Mouse (Mus musculus) midbrain, embryonic 11.5 days (tissue): Measurements from ENCODE around the gene Mill2. TPM values are rescaled to one million over a fixed set of nuclear protein-coding genes. Genes with fewer than 3 reads are reported as not detected.

ENCODE experiments used
- ATAC-seq: fragments of 200-750 bp; cut with Nextera tagmentation; 2 replicates; pipeline ENCODE4 v1.8.0; 2017; ENCODE audit warnings: moderate TSS enrichment, moderate library complexity; ENCODE audit not compliant: low FRiP score
- DNase-seq: peaks from one replicate; pipeline ENCODE4 v3.0.0; 2015; ENCODE audit warnings: low spot score; ENCODE audit errors: missing footprints
- H3K27ac ChIP-seq: fragments of 300-500 bp; sonication (generic); 2 replicates; pipeline ENCODE4 v1.5.1; 2014; ENCODE audit warnings: low read depth, low read length
- H3K27me3 ChIP-seq: fragments of 300-500 bp; sonication (generic); 2 replicates; pipeline ENCODE4 v1.6.1; 2014; ENCODE audit warnings: mild to moderate bottlenecking, low read length, moderate library complexity, mixed read lengths; ENCODE audit not compliant: control insufficient read depth, insufficient read depth
- H3K36me3 ChIP-seq: fragments of 300-500 bp; sonication (generic); 2 replicates; pipeline ENCODE4 v1.6.1; 2014; ENCODE audit warnings: mild to moderate bottlenecking, low read length, moderate library complexity, mixed read lengths; ENCODE audit not compliant: control insufficient read depth, insufficient read depth
- H3K4me1 ChIP-seq: fragments of 300-500 bp; sonication (generic); 2 replicates; pipeline ENCODE4 v1.6.1; 2014; ENCODE audit warnings: low read length; ENCODE audit not compliant: control insufficient read depth, insufficient read depth
- H3K4me2 ChIP-seq: fragments of 300-500 bp; sonication (generic); 2 replicates; pipeline ENCODE4 v1.6.1; 2014; ENCODE audit warnings: mild to moderate bottlenecking, moderate library complexity
- H3K4me3 ChIP-seq: fragments of 300-500 bp; sonication (generic); 2 replicates; pipeline ENCODE4 v1.5.1; 2014; ENCODE audit warnings: low read depth, low read length
- H3K9ac ChIP-seq: fragments of 300-500 bp; sonication (generic); 2 replicates; pipeline ENCODE4 v1.6.1; 2014; ENCODE audit warnings: low read length
- H3K9me3 ChIP-seq: fragments of 300-500 bp; sonication (generic); 2 replicates; pipeline ENCODE4 v1.6.1; 2016; ENCODE audit warnings: low read length; ENCODE audit not compliant: control insufficient read depth
- WGBS: fragments of 180-500 bp; shearing (Covaris S2); extraction: QIAGEN DNeasy Blood & Tissue Kit; methylation state at CpG from one replicate; pipeline ENCODE4 v1.1.7; 2014; 5-methylcytosine and 5-hydroxymethylcytosine counted together
- polyA plus RNA-seq: library from polyadenylated mRNA; unstranded; fragments of >200 nt; fragmentation: Nextera tagmentation; extraction: Ambion mirVana; gene quantifications from 2 replicates; pipeline ENCODE4 v1.2.1, GENCODE M21; 2014

Gene Mill2
- polyA plus RNA-seq, 1 experiment from 2014 or later = 0.20 TPM

DNA sequence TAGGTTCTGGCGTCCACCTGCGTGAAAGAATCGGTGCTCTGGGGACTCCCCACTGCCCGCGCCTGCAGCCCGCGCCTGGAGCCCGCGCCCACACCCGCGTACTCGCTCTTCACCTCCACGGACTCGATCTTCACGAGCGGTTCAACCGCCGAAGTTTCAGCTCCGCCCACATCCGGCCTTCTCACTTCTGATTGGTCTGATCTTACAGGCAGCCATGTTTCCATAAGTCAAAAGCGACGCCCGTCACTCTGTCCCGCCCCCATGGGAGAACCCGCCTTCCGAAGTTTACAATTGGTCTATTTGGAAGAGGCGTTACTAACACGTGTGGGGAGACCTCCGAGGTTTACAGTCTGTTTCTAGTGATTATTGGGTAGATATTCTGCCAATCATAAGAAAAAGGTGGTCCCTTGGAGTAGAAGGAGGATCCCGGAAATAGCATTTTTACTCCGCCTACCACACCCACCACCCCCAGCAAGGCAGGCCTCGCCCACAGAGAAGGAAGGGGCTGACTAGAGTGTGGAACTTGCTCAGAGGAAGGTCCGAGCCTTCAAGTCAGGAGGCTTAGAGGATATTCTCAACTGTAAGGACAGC is 70.6 kb downstream of the Mill2 start, which contains the start of gene Ccdc61:
Gene Ccdc61 (minus strand): TSS at position 175 of the 591 bp plus-strand sequence.
- H3K9ac ChIP-seq = peak within 1 kb of the TSS; percentile 69
- peaks cover 16% of the 10 kb centered on the region for H3K4me1 ChIP-seq
- peak within 1 kb of the TSS; percentile 77 for H3K4me3 ChIP-seq
- under 1% methylated on average over 33 of the region's 33 CpGs for WGBS
- peak; percentile 99 for ATAC-seq
- H3K27me3 ChIP-seq = no peaks in the 10 kb centered on the region
- no peaks in the 10 kb centered on the region for H3K36me3 ChIP-seq
- H3K9me3 ChIP-seq = no peaks in the 10 kb centered on the region
- peak within 1 kb of the TSS; percentile 67 for H3K4me2 ChIP-seq
- no peak within 1 kb of the TSS for H3K27ac ChIP-seq
- DNase-seq = peak; percentile 100

Other genes starting within 250 kb of the Mill2 start
- gene Psg23, start 223.5 kb upstream of the Mill2 start, polyA plus RNA-seq = not detected in 2 replicates
- not detected in 2 replicates for gene Psg21, start 183.2 kb upstream of the Mill2 start, polyA plus RNA-seq
- gene Psg20, start 153.8 kb upstream of the Mill2 start, polyA plus RNA-seq = not detected in 2 replicates
- gene Psg22, start 121.9 kb upstream of the Mill2 start, polyA plus RNA-seq = not detected in 2 replicates
- not detected in 2 replicates for gene Psg19, start 41.4 kb upstream of the Mill2 start, polyA plus RNA-seq
- gene Psg17, start 18.4 kb upstream of the Mill2 start, polyA plus RNA-seq = 0.10 TPM in 1 of 2 replicates, not detected in the other
- gene Pglyrp1, start 31.4 kb downstream of the Mill2 start, polyA plus RNA-seq = 2.3 and 2.7 TPM in 2 replicates
- gene Ccdc61, start 70.4 kb downstream of the Mill2 start, polyA plus RNA-seq = 23.0 and 28.3 TPM in 2 replicates
- gene Nova2, start 85.9 kb downstream of the Mill2 start, polyA plus RNA-seq = 9.1 and 9.8 TPM in 2 replicates
- gene Nanos2, start 147.4 kb downstream of the Mill2 start, polyA plus RNA-seq = 0.10 TPM in 2 replicates
- gene Mypop, start 151.3 kb downstream of the Mill2 start, polyA plus RNA-seq = 3.7 and 4.0 TPM in 2 replicates
- 24.1 and 26.5 TPM in 2 replicates for gene Irf2bp1, start 164.1 kb downstream of the Mill2 start, polyA plus RNA-seq
- not detected in 2 replicates for gene Foxa3, start 183.6 kb downstream of the Mill2 start, polyA plus RNA-seq
- 30.9 and 33.3 TPM in 2 replicates for gene Sympk, start 184.4 kb downstream of the Mill2 start, polyA plus RNA-seq
- gene Rsph6a, start 214.7 kb downstream of the Mill2 start, polyA plus RNA-seq = not detected in 2 replicates
- gene Dmwd, start 236.3 kb downstream of the Mill2 start, polyA plus RNA-seq = 15.2 and 16.9 TPM in 2 replicates
- 7.0 and 7.3 TPM in 2 replicates for gene Dmpk, start 243.9 kb downstream of the Mill2 start, polyA plus RNA-seq